Mouse (Mus musculus): ENCODE data around the gene Zdhhc16. TPM values are rescaled to one million over a fixed set of nuclear protein-coding genes. Genes with fewer than 3 reads are reported as not detected.
A peak's percentile ranks its signal among the peaks of the same experiment; 100 is the strongest.

Zdhhc16 gene
- polyA plus RNA-seq (2014; fragmentation: Nextera tagmentation; extraction: Ambion mirVana), result 66.8 and 69.2 TPM in 2 replicates

DNA sequence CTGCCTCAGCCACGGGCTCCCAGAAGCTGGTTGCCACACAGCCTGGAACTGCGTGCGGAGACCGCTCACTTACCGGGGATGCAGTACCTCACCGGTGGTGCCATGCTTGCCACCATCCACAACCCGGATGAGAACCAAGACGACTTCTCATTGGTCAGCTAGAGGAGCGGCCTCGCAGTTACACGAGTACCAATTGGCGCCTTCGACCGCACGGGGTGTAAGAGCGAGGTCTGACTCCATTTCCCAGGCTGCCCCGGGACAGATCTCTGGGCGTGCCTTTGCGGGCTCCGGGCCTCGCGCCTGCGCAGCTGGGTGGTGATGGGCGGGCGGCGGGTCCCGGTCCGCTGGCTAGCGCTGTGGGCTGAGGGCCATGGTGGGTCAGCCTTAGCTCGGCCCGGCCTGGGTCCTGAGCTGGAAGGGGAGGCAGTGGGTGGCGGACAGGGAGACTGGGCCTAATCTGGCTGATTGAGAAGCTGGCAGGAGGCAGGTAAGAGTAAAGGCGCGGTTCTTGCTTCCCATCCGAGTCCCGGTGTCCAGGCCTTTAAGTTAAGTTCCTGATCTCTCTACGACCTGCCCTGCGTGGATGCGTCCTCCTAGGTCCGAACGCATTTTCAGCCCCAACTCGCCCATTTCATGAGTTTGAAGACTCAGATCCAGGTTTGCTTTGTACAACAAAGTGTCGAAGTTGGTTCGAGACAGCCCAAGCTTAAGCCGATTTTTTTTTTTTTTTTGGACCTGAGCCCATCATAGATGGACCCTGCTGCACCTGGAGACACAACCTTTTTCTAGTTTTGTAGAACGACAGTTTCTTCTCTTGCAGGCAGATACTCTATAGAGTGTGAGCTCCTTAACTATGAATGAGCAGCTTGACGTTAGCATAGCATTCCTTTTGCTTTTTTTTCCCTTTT lies at the start of gene Zdhhc16, which contains the start of gene Exosc1:
Gene Zdhhc16, plus strand, starts transcription at position 302 of the 908 bp plus-strand sequence.
Gene Exosc1, minus strand, starts transcription at position 245 of the 908 bp plus-strand sequence.
- Histone ChIP-seq H3K27me3 (ENCODE audit: control insufficient read depth, insufficient read depth, low read length) (no peaks in the 10 kb centered on the region), H3K4me2 (ENCODE audit: low read depth) (peak within 1 kb of the TSS; percentile 81), H3K27ac (ENCODE audit: low read depth, low read length) (peak within 1 kb of the TSS; percentile 53; the same call in 1 of the 2 replicates), H3K4me3 (ENCODE audit: low read depth, low read length) (peak within 1 kb of the TSS; percentile 97), H3K4me1 (ENCODE audit: control insufficient read depth, insufficient read depth, low read length) (peaks cover 13% of the 10 kb centered on the region), H3K9me3 (ENCODE audit: control insufficient read depth, low read length) (no peaks in the 10 kb centered on the region), H3K9ac (ENCODE audit: low read length) (peak within 1 kb of the TSS; percentile 76), H3K36me3 (ENCODE audit: control insufficient read depth, insufficient read depth, low read length) (peaks cover 9% of the 10 kb centered on the region)
- ATAC-seq (ENCODE audit: insufficient read depth, low FRiP score, low TSS enrichment), result peak; percentile 100
- WGBS, result under 1% methylated on average over 47 of the region's 47 CpGs
- DNase-seq (ENCODE audit: low spot score), result peak; percentile 97

DNA sequence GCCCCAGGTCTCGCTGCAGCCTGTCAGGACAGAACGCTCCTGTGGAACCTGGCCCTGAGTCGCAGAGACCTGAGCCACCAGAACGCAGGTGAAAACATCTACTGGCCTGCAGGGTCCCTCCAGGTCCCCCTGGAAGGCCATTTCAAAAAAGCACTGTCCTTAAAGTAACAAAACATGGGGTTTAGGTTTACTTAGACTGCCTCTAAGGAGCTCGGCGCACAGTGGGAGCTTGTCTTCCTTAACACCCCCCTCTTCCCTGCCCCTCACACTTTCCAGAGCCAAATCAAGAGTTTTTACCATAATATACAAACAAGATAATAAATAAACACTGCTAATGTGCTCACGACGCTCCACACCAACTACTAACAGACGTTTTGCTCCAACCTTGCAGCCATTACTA lies 49.4 kb upstream of the Zdhhc16 start:
- WGBS, result 95% methylated on average over 9 of the region's 9 CpGs
- DNase-seq (ENCODE audit: low spot score), result no peak

DNA sequence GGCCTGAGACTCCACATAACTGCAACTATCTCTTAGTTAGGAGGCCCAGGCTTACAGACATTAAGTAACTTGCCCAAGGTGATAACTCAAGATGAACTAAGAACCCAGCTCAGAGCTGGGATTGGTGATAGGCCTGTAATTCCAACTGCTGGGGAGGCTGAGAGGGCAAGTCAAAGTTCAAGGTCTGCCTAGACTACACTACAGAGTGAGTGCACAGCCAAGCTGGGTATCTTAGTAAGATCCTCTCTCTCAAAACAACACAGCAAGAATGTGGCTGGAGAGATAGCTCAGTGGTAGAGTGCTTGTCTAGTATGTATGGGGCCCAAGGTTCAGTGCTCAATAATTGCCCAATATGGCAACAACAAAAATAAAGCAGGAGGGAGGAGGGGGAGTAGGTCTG lies 45.1 kb upstream of the Zdhhc16 start:
- DNase-seq (ENCODE audit: low spot score) (no peak), ATAC-seq (ENCODE audit: insufficient read depth, low FRiP score, low TSS enrichment) (no peak)
- Histone ChIP-seq H3K4me3 (ENCODE audit: low read depth, low read length) (no peak overlapping the region), H3K27ac (ENCODE audit: low read depth, low read length) (no peak overlapping the region), H3K27me3 (ENCODE audit: control insufficient read depth, insufficient read depth, low read length) (no peaks in the 10 kb centered on the region), H3K36me3 (ENCODE audit: control insufficient read depth, insufficient read depth, low read length) (peaks cover 12% of the 10 kb centered on the region), H3K4me1 (ENCODE audit: control insufficient read depth, insufficient read depth, low read length) (no peaks in the 10 kb centered on the region), H3K4me2 (ENCODE audit: low read depth) (no peak overlapping the region), H3K9ac (ENCODE audit: low read length) (no peak overlapping the region), H3K9me3 (ENCODE audit: control insufficient read depth, low read length) (no peaks in the 10 kb centered on the region)

More for the DNA sequence above, 49.4 kb upstream of the Zdhhc16 start:
- Histone ChIP-seq H3K27ac (ENCODE audit: low read depth, low read length) (no peak overlapping the region), H3K27me3 (ENCODE audit: control insufficient read depth, insufficient read depth, low read length) (no peaks in the 10 kb centered on the region), H3K4me2 (ENCODE audit: low read depth) (no peak overlapping the region), H3K4me1 (ENCODE audit: control insufficient read depth, insufficient read depth, low read length) (no peaks in the 10 kb centered on the region), H3K4me3 (ENCODE audit: low read depth, low read length) (no peak overlapping the region), H3K9me3 (ENCODE audit: control insufficient read depth, low read length) (no peaks in the 10 kb centered on the region), H3K9ac (ENCODE audit: low read length) (no peak overlapping the region), H3K36me3 (ENCODE audit: control insufficient read depth, insufficient read depth, low read length) (peaks cover 9% of the 10 kb centered on the region)
- ATAC-seq (ENCODE audit: insufficient read depth, low FRiP score, low TSS enrichment), result no peak

DNA sequence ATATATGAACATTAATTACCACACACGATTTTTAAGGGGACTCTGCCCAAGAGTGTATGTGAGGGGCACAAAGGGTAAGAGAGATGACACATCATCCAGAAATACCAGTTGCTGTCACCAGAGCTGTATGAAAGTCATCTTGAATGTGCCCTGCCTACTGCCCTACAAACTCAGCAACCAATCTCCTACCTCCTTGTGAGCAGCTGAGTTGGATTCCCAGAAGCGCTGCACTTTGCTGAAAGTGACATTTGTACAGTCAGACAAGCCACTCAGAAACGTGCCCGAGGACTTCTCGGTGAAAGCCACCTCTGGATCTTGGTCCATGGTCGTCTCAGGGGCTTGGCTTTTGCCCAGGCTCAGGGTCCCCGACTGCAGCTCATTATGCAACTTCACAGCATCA lies 38.3 kb upstream of the Zdhhc16 start:
- Histone ChIP-seq H3K27me3 (ENCODE audit: control insufficient read depth, insufficient read depth, low read length) (no peaks in the 10 kb centered on the region), H3K36me3 (ENCODE audit: control insufficient read depth, insufficient read depth, low read length) (peaks cover 4% of the 10 kb centered on the region), H3K9ac (ENCODE audit: low read length) (0 out of 2 replicates have a peak overlapping the region, but pooled peaks have one; percentile 24), H3K4me1 (ENCODE audit: control insufficient read depth, insufficient read depth, low read length) (peaks cover 6% of the 10 kb centered on the region; the same call in 1 of the 2 replicates), H3K27ac (ENCODE audit: low read depth, low read length) (no peak overlapping the region), H3K4me3 (ENCODE audit: low read depth, low read length) (peak overlapping the region; percentile 74), H3K4me2 (ENCODE audit: low read depth) (peak overlapping the region; percentile 67), H3K9me3 (ENCODE audit: control insufficient read depth, low read length) (no peaks in the 10 kb centered on the region)
- no peak for ATAC-seq (ENCODE audit: insufficient read depth, low FRiP score, low TSS enrichment)
- DNase-seq (ENCODE audit: low spot score), result no peak
- 53% methylated on average over 7 of the region's 7 CpGs for WGBS

DNA sequence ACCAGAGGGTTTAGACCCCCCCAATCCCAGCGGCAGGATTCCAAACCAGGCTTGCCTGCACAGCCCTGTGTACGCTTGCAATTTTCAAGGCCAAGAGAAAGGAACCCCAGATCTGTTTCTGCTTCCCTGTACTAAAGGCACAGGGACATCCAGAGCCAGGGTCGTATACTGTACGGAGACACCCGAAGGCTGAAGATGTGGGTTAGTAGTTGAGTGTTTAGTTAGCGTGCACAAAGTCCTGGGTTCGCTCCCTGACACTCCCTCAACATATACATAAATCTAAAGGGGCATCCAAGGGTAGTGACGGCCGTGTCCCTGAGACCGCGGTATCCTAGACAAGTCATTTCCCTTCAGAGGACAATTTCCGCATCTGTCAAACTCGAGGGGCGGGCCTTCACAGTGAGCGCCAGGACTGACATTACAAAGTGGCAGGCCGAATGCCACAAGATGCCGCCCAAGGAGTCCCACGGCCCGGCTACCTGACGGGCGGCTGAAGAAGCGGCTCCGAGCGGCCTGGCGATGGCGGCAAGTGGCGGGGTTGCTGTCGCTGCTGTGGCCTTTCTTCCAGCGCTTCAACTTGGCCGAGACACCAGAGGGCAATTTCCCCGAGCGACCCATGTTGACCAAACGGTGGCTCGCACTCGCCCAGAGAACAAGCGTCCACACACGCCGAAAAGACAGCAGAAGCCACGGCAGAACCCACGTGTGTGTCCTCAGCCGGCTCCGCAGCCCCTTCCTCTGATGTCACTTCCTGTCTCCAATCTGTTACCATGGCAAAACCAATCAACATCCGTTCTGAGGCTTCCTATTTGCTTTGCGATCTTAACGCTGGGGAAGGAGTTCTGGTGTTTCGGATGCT lies 37.6 kb upstream of the Zdhhc16 start, which contains the start of gene Rrp12:
Gene Rrp12, minus strand, starts transcription at position 714 of the 859 bp plus-strand sequence.
- Histone ChIP-seq H3K27ac (ENCODE audit: low read depth, low read length) (no peak within 1 kb of the TSS), H3K9me3 (ENCODE audit: control insufficient read depth, low read length) (no peaks in the 10 kb centered on the region), H3K4me2 (ENCODE audit: low read depth) (peak within 1 kb of the TSS; percentile 67), H3K4me1 (ENCODE audit: control insufficient read depth, insufficient read depth, low read length) (peaks cover 6% of the 10 kb centered on the region; the same call in 1 of the 2 replicates), H3K4me3 (ENCODE audit: low read depth, low read length) (peak within 1 kb of the TSS; percentile 74), H3K36me3 (ENCODE audit: control insufficient read depth, insufficient read depth, low read length) (no peaks in the 10 kb centered on the region), H3K9ac (ENCODE audit: low read length) (peak within 1 kb of the TSS; percentile 48), H3K27me3 (ENCODE audit: control insufficient read depth, insufficient read depth, low read length) (no peaks in the 10 kb centered on the region)
- ATAC-seq (ENCODE audit: insufficient read depth, low FRiP score, low TSS enrichment) (peak; percentile 85), DNase-seq (ENCODE audit: low spot score) (peak; percentile 77)
- under 1% methylated on average over 46 of the region's 46 CpGs for WGBS

DNA sequence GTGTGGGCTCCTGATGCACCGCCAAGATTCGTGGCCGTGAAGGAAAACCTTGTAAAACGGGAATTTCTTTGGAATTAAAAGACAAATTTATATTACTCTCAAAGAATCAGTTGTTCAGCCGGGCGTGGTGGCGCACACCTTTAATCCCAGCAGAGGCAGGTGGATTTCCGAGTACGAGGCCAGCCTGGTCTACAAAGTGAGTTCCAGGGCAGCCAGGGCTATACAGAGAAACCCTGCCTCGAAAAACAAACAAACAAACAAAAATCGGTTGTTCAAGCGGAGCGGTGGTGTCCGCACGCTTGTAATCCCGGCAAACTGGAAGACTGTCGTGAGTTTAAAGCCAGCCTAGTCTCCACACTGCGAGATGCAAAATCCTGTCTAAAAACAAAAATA lies 37.0 kb upstream of the Zdhhc16 start:
- H3K27ac ChIP-seq (ENCODE audit: low read depth, low read length), result no peak overlapping the region
- WGBS, result 19% methylated on average over 18 of the region's 18 CpGs
- ATAC-seq (ENCODE audit: insufficient read depth, low FRiP score, low TSS enrichment), result 0 out of 2 replicates have a peak, but pooled peaks have one; percentile 13

DNA sequence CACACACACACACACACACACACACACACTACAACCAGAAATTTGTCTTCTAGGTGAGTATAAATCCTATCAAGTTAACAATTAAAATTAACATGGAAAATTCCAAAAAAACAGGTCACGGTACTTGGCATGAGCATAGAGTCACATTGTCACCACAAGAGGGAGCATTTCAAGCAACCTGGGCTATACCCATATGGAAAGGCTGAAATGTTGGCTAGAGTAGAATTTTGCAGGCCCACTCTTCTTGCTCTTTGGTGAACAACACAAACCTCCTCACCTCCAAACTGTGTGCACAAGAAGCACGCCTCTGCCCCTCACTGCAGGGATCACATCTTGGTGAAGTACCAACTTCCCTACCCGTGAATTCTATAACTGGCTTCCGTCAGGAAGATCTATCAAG lies 34.4 kb upstream of the Zdhhc16 start:
- Histone ChIP-seq H3K27me3 (ENCODE audit: control insufficient read depth, insufficient read depth, low read length) (no peaks in the 10 kb centered on the region), H3K27ac (ENCODE audit: low read depth, low read length) (no peak overlapping the region), H3K4me1 (ENCODE audit: control insufficient read depth, insufficient read depth, low read length) (peaks cover 6% of the 10 kb centered on the region; the same call in 1 of the 2 replicates), H3K4me3 (ENCODE audit: low read depth, low read length) (no peak overlapping the region), H3K9ac (ENCODE audit: low read length) (no peak overlapping the region), H3K4me2 (ENCODE audit: low read depth) (no peak overlapping the region), H3K36me3 (ENCODE audit: control insufficient read depth, insufficient read depth, low read length) (no peaks in the 10 kb centered on the region), H3K9me3 (ENCODE audit: control insufficient read depth, low read length) (no peaks in the 10 kb centered on the region)
- DNase-seq (ENCODE audit: low spot score) (peak; percentile 21), ATAC-seq (ENCODE audit: insufficient read depth, low FRiP score, low TSS enrichment) (no peak)
- WGBS, result 42% methylated on average over 4 of the region's 4 CpGs

More for the DNA sequence above, 37.0 kb upstream of the Zdhhc16 start:
- DNase-seq (ENCODE audit: low spot score), result no peak
- H3K27me3 ChIP-seq (ENCODE audit: control insufficient read depth, insufficient read depth, low read length), result no peaks in the 10 kb centered on the region
- no peaks in the 10 kb centered on the region for H3K36me3 ChIP-seq (ENCODE audit: control insufficient read depth, insufficient read depth, low read length)
- peak overlapping the region; percentile 3; the same call in 1 of the 2 replicates for H3K9ac ChIP-seq (ENCODE audit: low read length)
- no peaks in the 10 kb centered on the region for H3K9me3 ChIP-seq (ENCODE audit: control insufficient read depth, low read length)
- H3K4me3 ChIP-seq (ENCODE audit: low read depth, low read length), result peak overlapping the region; percentile 74
- H3K4me2 ChIP-seq (ENCODE audit: low read depth), result peak overlapping the region; percentile 67
- H3K4me1 ChIP-seq (ENCODE audit: control insufficient read depth, insufficient read depth, low read length), result peaks cover 6% of the 10 kb centered on the region; the same call in 1 of the 2 replicates

DNA sequence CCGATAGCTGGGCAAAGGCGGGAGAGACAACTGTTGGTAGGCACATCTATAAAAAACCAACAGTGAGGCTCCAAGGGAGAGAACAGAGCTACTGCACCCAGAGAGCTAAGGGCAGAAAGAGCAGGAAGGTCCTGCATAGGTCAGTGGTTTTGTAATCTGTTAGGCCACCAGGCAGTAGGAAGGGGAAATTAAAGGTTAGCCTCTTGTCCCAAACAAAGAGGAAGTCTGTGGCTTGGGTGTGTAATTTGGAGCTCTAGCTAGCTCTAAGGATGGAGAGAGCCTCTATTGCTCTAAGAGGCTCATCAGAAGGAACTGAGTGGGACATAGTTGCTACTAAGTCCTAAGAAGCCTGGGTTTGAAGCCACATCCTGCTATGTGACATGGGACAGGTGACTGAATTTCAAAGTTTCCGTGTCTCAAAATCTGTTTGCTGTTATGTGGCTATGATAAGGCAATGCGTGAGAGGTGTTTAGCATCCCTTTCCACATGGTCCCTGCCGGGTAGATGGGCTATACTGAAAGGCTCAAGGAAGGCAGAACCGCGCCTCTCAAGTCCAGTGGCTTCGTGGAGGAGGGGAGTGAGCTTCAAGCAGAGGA lies 32.7 kb upstream of the Zdhhc16 start:
- no peak for ATAC-seq (ENCODE audit: insufficient read depth, low FRiP score, low TSS enrichment)
- Histone ChIP-seq H3K9me3 (ENCODE audit: control insufficient read depth, low read length) (no peaks in the 10 kb centered on the region), H3K4me2 (ENCODE audit: low read depth) (no peak overlapping the region), H3K36me3 (ENCODE audit: control insufficient read depth, insufficient read depth, low read length) (no peaks in the 10 kb centered on the region), H3K27me3 (ENCODE audit: control insufficient read depth, insufficient read depth, low read length) (no peaks in the 10 kb centered on the region), H3K27ac (ENCODE audit: low read depth, low read length) (no peak overlapping the region), H3K4me1 (ENCODE audit: control insufficient read depth, insufficient read depth, low read length) (no peaks in the 10 kb centered on the region), H3K9ac (ENCODE audit: low read length) (no peak overlapping the region), H3K4me3 (ENCODE audit: low read depth, low read length) (no peak overlapping the region)
- no peak for DNase-seq (ENCODE audit: low spot score)
- WGBS, result 89% methylated on average over 8 of the region's 8 CpGs
